Mouse (Mus musculus): ENCODE data around the gene Cpsf7. TPM values are rescaled to one million over a fixed set of nuclear protein-coding genes. Genes with fewer than 3 reads are reported as not detected.

Cpsf7 gene
- polyA plus RNA-seq, 1 experiment: 23.4 TPM

- H3K36me3 ChIP-seq (ENCODE audit: control insufficient read depth, insufficient read depth): no peaks in the 10 kb centered on the region
- H3K4me3 ChIP-seq: no peak overlapping the region
- no peak overlapping the region for H3K4me2 ChIP-seq (ENCODE audit: low read depth)
- H3ac ChIP-seq (ENCODE audit: control insufficient read depth, insufficient read length): no peak overlapping the region
- no peaks in the 10 kb centered on the region for H3K79me2 ChIP-seq (ENCODE audit: control insufficient read depth, insufficient read depth)
- no peaks in the 10 kb centered on the region for H3K27me3 ChIP-seq (ENCODE audit: control insufficient read depth, insufficient read depth, insufficient read length)
- TF ChIP-seq POLR2AphosphoS2 (IDR thresholded peaks at IDR 0.05; ENCODE audit: insufficient read length, low read depth) (no peak), TCF3 (IDR thresholded peaks at IDR 0.05; ENCODE audit: insufficient read length, low read depth) (no peak), TCF12 (IDR thresholded peaks at IDR 0.05; ENCODE audit: insufficient read depth, poor library complexity, severe bottlenecking) (no peak), E2F4 (IDR thresholded peaks at IDR 0.05; ENCODE audit: insufficient read depth) (no peak), MYOG (IDR thresholded peaks at IDR 0.05; ENCODE audit: control insufficient read depth in 1 of 3, insufficient read depth in 1 of 3, insufficient read length in 2 of 3, low read depth in 2 of 3) (no peak), POLR2A (IDR thresholded peaks at IDR 0.05; ENCODE audit: insufficient read length, low read depth) (no peak), MYOD1 (IDR thresholded peaks at IDR 0.05; ENCODE audit: control insufficient read depth in 1 of 3, insufficient read length in 2 of 3, low read depth in 2 of 3) (no peak), MAX (IDR thresholded peaks at IDR 0.05; ENCODE audit: low read depth) (no peak), SRF (IDR thresholded peaks at IDR 0.05; ENCODE audit: control insufficient read depth, insufficient read length, low read depth) (no peak), USF1 (IDR thresholded peaks at IDR 0.05; ENCODE audit: low read depth) (no peak), CEBPB (IDR thresholded peaks at IDR 0.05; ENCODE audit: insufficient read depth, poor library complexity, severe bottlenecking) (no peak), REST (IDR thresholded peaks at IDR 0.05; ENCODE audit: insufficient read depth, insufficient read length) (no peak)
Observed at GRCm38 (mm10) chr19:10585112-10585511, 60.0 kb downstream of the Cpsf7 start.

GRCm38 (mm10) chr19:10587231-10587630 is 62.2 kb downstream of the Cpsf7 start:
- no peak for TF ChIP-seq POLR2AphosphoS2 (IDR thresholded peaks at IDR 0.05; ENCODE audit: insufficient read length, low read depth)
- TF ChIP-seq E2F4 (IDR thresholded peaks at IDR 0.05; ENCODE audit: insufficient read depth): no peak
- Histone ChIP-seq H3K4me3 (no peak overlapping the region), H3K36me3 (ENCODE audit: control insufficient read depth, insufficient read depth) (no peaks in the 10 kb centered on the region), H3K4me2 (ENCODE audit: low read depth) (no peak overlapping the region), H3ac (ENCODE audit: control insufficient read depth, insufficient read length) (no peak overlapping the region), H3K79me2 (ENCODE audit: control insufficient read depth, insufficient read depth) (no peaks in the 10 kb centered on the region), H3K27me3 (ENCODE audit: control insufficient read depth, insufficient read depth, insufficient read length) (no peaks in the 10 kb centered on the region)

- TF ChIP-seq POLR2A (IDR thresholded peaks at IDR 0.05; ENCODE audit: insufficient read length, low read depth) (no peak), MAX (IDR thresholded peaks at IDR 0.05; ENCODE audit: low read depth) (no peak), E2F4 (IDR thresholded peaks at IDR 0.05; ENCODE audit: insufficient read depth) (no peak), MYOG (IDR thresholded peaks at IDR 0.05; ENCODE audit: control insufficient read depth in 1 of 3, insufficient read depth in 1 of 3, insufficient read length in 2 of 3, low read depth in 2 of 3) (no peak), POLR2AphosphoS2 (IDR thresholded peaks at IDR 0.05; ENCODE audit: insufficient read length, low read depth) (no peak), USF1 (IDR thresholded peaks at IDR 0.05; ENCODE audit: low read depth) (no peak), TCF12 (IDR thresholded peaks at IDR 0.05; ENCODE audit: insufficient read depth, poor library complexity, severe bottlenecking) (no peak), REST (IDR thresholded peaks at IDR 0.05; ENCODE audit: insufficient read depth, insufficient read length) (no peak), SRF (IDR thresholded peaks at IDR 0.05; ENCODE audit: control insufficient read depth, insufficient read length, low read depth) (no peak)
- Histone ChIP-seq H3K36me3 (ENCODE audit: control insufficient read depth, insufficient read depth) (no peaks in the 10 kb centered on the region), H3K4me3 (no peak overlapping the region), H3ac (ENCODE audit: control insufficient read depth, insufficient read length) (no peak overlapping the region), H3K4me2 (ENCODE audit: low read depth) (no peak overlapping the region), H3K27me3 (ENCODE audit: control insufficient read depth, insufficient read depth, insufficient read length) (no peaks in the 10 kb centered on the region), H3K79me2 (ENCODE audit: control insufficient read depth, insufficient read depth) (no peaks in the 10 kb centered on the region)
Observed at GRCm38 (mm10) chr19:10589127-10589857, 64.2 kb downstream of the Cpsf7 start.

- H3K36me3 ChIP-seq (ENCODE audit: control insufficient read depth, insufficient read depth): no peaks in the 10 kb centered on the region
Observed at GRCm38 (mm10) chr19:10590301-10590700, 65.2 kb downstream of the Cpsf7 start.

More at GRCm38 (mm10) chr19:10590301-10590700, 65.2 kb downstream of the Cpsf7 start:
- Histone ChIP-seq H3K4me2 (ENCODE audit: low read depth) (no peak overlapping the region), H3K79me2 (ENCODE audit: control insufficient read depth, insufficient read depth) (no peaks in the 10 kb centered on the region), H3K27me3 (ENCODE audit: control insufficient read depth, insufficient read depth, insufficient read length) (no peaks in the 10 kb centered on the region), H3ac (ENCODE audit: control insufficient read depth, insufficient read length) (no peak overlapping the region), H3K4me3 (no peak overlapping the region)
- TF ChIP-seq POLR2A (IDR thresholded peaks at IDR 0.05; ENCODE audit: insufficient read length, low read depth) (no peak), E2F4 (IDR thresholded peaks at IDR 0.05; ENCODE audit: insufficient read depth) (no peak), REST (IDR thresholded peaks at IDR 0.05; ENCODE audit: insufficient read depth, insufficient read length) (no peak), TCF3 (IDR thresholded peaks at IDR 0.05; ENCODE audit: insufficient read length, low read depth) (no peak), USF1 (IDR thresholded peaks at IDR 0.05; ENCODE audit: low read depth) (no peak), TCF12 (IDR thresholded peaks at IDR 0.05; ENCODE audit: insufficient read depth, poor library complexity, severe bottlenecking) (no peak), MYOG (IDR thresholded peaks at IDR 0.05; ENCODE audit: control insufficient read depth in 1 of 3, insufficient read depth in 1 of 3, insufficient read length in 2 of 3, low read depth in 2 of 3) (no peak), POLR2AphosphoS2 (IDR thresholded peaks at IDR 0.05; ENCODE audit: insufficient read length, low read depth) (no peak), MAX (IDR thresholded peaks at IDR 0.05; ENCODE audit: low read depth) (no peak), SRF (IDR thresholded peaks at IDR 0.05; ENCODE audit: control insufficient read depth, insufficient read length, low read depth) (no peak), CEBPB (IDR thresholded peaks at IDR 0.05; ENCODE audit: insufficient read depth, poor library complexity, severe bottlenecking) (no peak), MYOD1 (IDR thresholded peaks at IDR 0.05; ENCODE audit: control insufficient read depth in 1 of 3, insufficient read length in 2 of 3, low read depth in 2 of 3) (no peak)
